Mouse (Mus musculus): ENCODE measurements around the gene Ifitm7.

- TF ChIP-seq ZC3H11A (IDR thresholded peaks at IDR 0.05; ENCODE audit: borderline replicate concordance, low read depth, low read length) (no peak), ZNF384 (IDR thresholded peaks at IDR 0.05; ENCODE audit: low read depth, low read length) (no peak)
Observed at GRCm38 (mm10) chr16:13986197-13986573, 503 bp downstream of the Ifitm7 start.

Data from ES-E14 (cell line).